Mouse (Mus musculus): Measurements from ENCODE around the gene Rrp1. TPM values are rescaled to one million over a fixed set of nuclear protein-coding genes. Genes with fewer than 3 reads are reported as not detected.
A peak's percentile ranks its signal among the peaks of the same experiment; 100 is the strongest.

The Rrp1 gene
- total and polyA plus RNA-seq, 3 experiments = 273 to 417 TPM; not detected in 1

GRCm38 (mm10) chr10:78401127-78401526, 11.7 kb downstream of the Rrp1 start:
- Histone ChIP-seq H3K27ac (ENCODE audit: control insufficient read depth, low read depth, low read length) (no peak overlapping the region), H3K9me3 (replicated peaks; ENCODE audit: insufficient read depth, low read length) (no peaks in the 10 kb centered on the region), H3K9ac (ENCODE audit: control insufficient read depth, low read depth, low read length, poor library complexity, severe bottlenecking) (no peak overlapping the region), H3K79me2 (ENCODE audit: control insufficient read depth, insufficient read depth, low read length, poor library complexity) (no peaks in the 10 kb centered on the region), H3K27me3 (ENCODE audit: control insufficient read depth in 1 of 2, insufficient read depth in 2 of 2, low read length in 2 of 2) (no peaks in the 10 kb centered on the region), H3K36me3 (ENCODE audit: control insufficient read depth in 1 of 2, insufficient read depth in 2 of 2, low read length in 2 of 2) (peaks cover 3 to 8% of the 10 kb centered on the region in 2 experiments), H3K4me1 (ENCODE audit: control insufficient read depth in 1 of 2, insufficient read depth in 2 of 2, low read length in 2 of 2) (peaks cover 0 to 15% of the 10 kb centered on the region in 2 experiments; a peak in 2 of 4 replicates), H3K4me3 (ENCODE audit: control insufficient read depth in 1 of 2, insufficient read depth in 1 of 2, low read depth in 2 of 2, low read length in 2 of 2) (no peak overlapping the region)
- DNase-seq (ENCODE audit: low read depth, low spot score) = no peak
- TF ChIP-seq ZMIZ1 (IDR thresholded peaks at IDR 0.05; ENCODE audit: low read depth, low read length) (no peak), UBTF (IDR thresholded peaks at IDR 0.05; ENCODE audit: borderline replicate concordance, insufficient read depth, low read depth, low read length) (no peak), RAD21 (IDR thresholded peaks at IDR 0.05; ENCODE audit: low read depth, low read length) (no peak), ELF1 (IDR thresholded peaks at IDR 0.05; ENCODE audit: low read depth, low read length) (no peak), MEF2A (IDR thresholded peaks at IDR 0.05; ENCODE audit: extremely low read depth, insufficient replicate concordance, low read depth, low read length, poor library complexity, severe bottlenecking) (no peak), POLR2AphosphoS2 (IDR thresholded peaks at IDR 0.05; ENCODE audit: low read length) (no peak), JUND (IDR thresholded peaks at IDR 0.05; ENCODE audit: low read depth, low read length) (no peak), MXI1 (IDR thresholded peaks at IDR 0.05; ENCODE audit: low read depth, low read length) (no peak), TBP (IDR thresholded peaks at IDR 0.05; ENCODE audit: low read depth, low read length) (no peak), SMC3 (IDR thresholded peaks at IDR 0.05; ENCODE audit: low read depth, low read length) (no peak), BHLHE40 (IDR thresholded peaks at IDR 0.05; ENCODE audit: borderline replicate concordance, low read depth, low read length) (no peak)

- peaks cover 0 to 15% of the 10 kb centered on the region in 2 experiments; a peak in 2 of 4 replicates for H3K4me1 ChIP-seq (ENCODE audit: control insufficient read depth in 1 of 2, insufficient read depth in 2 of 2, low read length in 2 of 2)
- no peaks in the 10 kb centered on the region for H3K79me2 ChIP-seq (ENCODE audit: control insufficient read depth, insufficient read depth, low read length, poor library complexity)
- H3K27ac ChIP-seq (ENCODE audit: control insufficient read depth, low read depth, low read length) = peak overlapping the region; percentile 39
- DNase-seq (ENCODE audit: low read depth, low spot score) = peak; percentile 78
- no peak overlapping the region for H3K4me3 ChIP-seq (ENCODE audit: control insufficient read depth in 1 of 2, insufficient read depth in 1 of 2, low read depth in 2 of 2, low read length in 2 of 2)
- H3K36me3 ChIP-seq (ENCODE audit: control insufficient read depth in 1 of 2, insufficient read depth in 2 of 2, low read length in 2 of 2) = peaks cover 3 to 6% of the 10 kb centered on the region in 2 experiments
- H3K9ac ChIP-seq (ENCODE audit: control insufficient read depth, low read depth, low read length, poor library complexity, severe bottlenecking) = no peak overlapping the region
- no peaks in the 10 kb centered on the region for H3K9me3 ChIP-seq (replicated peaks; ENCODE audit: insufficient read depth, low read length)
- no peaks in the 10 kb centered on the region for H3K27me3 ChIP-seq (ENCODE audit: control insufficient read depth in 1 of 2, insufficient read depth in 2 of 2, low read length in 2 of 2)
- TF ChIP-seq POLR2AphosphoS2 (IDR thresholded peaks at IDR 0.05; ENCODE audit: low read length) = peak; percentile 51; the same call in 1 of the 2 replicates
- TF ChIP-seq MEF2A (IDR thresholded peaks at IDR 0.05; ENCODE audit: extremely low read depth, insufficient replicate concordance, low read depth, low read length, poor library complexity, severe bottlenecking) = no peak
- no peak for TF ChIP-seq HCFC1 (IDR thresholded peaks at IDR 0.05; ENCODE audit: low read depth, low read length)
- TF ChIP-seq KAT2A (conservative IDR thresholded peaks at IDR 0.05; ENCODE audit: low read depth, low read length) = no peak
- TF ChIP-seq MYB (IDR thresholded peaks at IDR 0.05; ENCODE audit: low read depth, low read length) = peak; percentile 13; the same call in 1 of the 2 replicates
- TF ChIP-seq GABPA (IDR thresholded peaks at IDR 0.05; ENCODE audit: low read depth, low read length) = no peak
- peak in 1 of 2 experiments; percentile 65; a peak in 2 of 4 replicates for TF ChIP-seq EP300 (IDR thresholded peaks at IDR 0.05; ENCODE audit: low read depth in 1 of 2, low read length in 2 of 2)
- no peak for TF ChIP-seq MXI1 (IDR thresholded peaks at IDR 0.05; ENCODE audit: low read depth, low read length)
- TF ChIP-seq MYC (IDR thresholded peaks at IDR 0.05; ENCODE audit: low read depth, low read length) = no peak
- TF ChIP-seq UBTF (IDR thresholded peaks at IDR 0.05; ENCODE audit: borderline replicate concordance, insufficient read depth, low read depth, low read length) = no peak
- TF ChIP-seq ZC3H11A (IDR thresholded peaks at IDR 0.05; ENCODE audit: low read depth, low read length) = no peak
- no peak for TF ChIP-seq TBP (IDR thresholded peaks at IDR 0.05; ENCODE audit: low read depth, low read length)
- TF ChIP-seq ZKSCAN1 (IDR thresholded peaks at IDR 0.05; ENCODE audit: low read depth, low read length) = no peak
- TF ChIP-seq BHLHE40 (IDR thresholded peaks at IDR 0.05; ENCODE audit: borderline replicate concordance, low read depth, low read length) = 0 out of 2 replicates have a peak, but pooled peaks have one; percentile 27
- TF ChIP-seq MAFK (IDR thresholded peaks at IDR 0.05; ENCODE audit: borderline replicate concordance, low read depth, low read length) = no peak
- TF ChIP-seq POLR2A (IDR thresholded peaks at IDR 0.05; ENCODE audit: control insufficient read depth in 1 of 2, insufficient read depth in 1 of 2, low read depth in 1 of 2, low read length in 2 of 2, poor library complexity in 1 of 2) = no peak
- TF ChIP-seq SIN3A (IDR thresholded peaks at IDR 0.05; ENCODE audit: low read length) = 0 out of 2 replicates have a peak, but pooled peaks have one; percentile 13
- no peak for TF ChIP-seq JUND (IDR thresholded peaks at IDR 0.05; ENCODE audit: low read depth, low read length)
- TF ChIP-seq RAD21 (IDR thresholded peaks at IDR 0.05; ENCODE audit: low read depth, low read length) = no peak
- TF ChIP-seq USF1 (IDR thresholded peaks at IDR 0.05; ENCODE audit: low read depth, low read length) = no peak; the same call in 1 of the 2 replicates
- no peak for TF ChIP-seq ZMIZ1 (IDR thresholded peaks at IDR 0.05; ENCODE audit: low read depth, low read length)
- TF ChIP-seq MAX (IDR thresholded peaks at IDR 0.05; ENCODE audit: low read length) = no peak
- no peak for TF ChIP-seq USF2 (IDR thresholded peaks at IDR 0.05; ENCODE audit: borderline replicate concordance in 1 of 2, insufficient read depth in 1 of 2, low read depth in 1 of 2, low read length in 2 of 2)
- no peak for TF ChIP-seq ZNF384 (IDR thresholded peaks at IDR 0.05; ENCODE audit: low read depth, low read length)
- TF ChIP-seq CHD1 (IDR thresholded peaks at IDR 0.05; ENCODE audit: low read depth, low read length) = no peak
- no peak for TF ChIP-seq E2F4 (IDR thresholded peaks at IDR 0.05; ENCODE audit: borderline replicate concordance, low read depth, low read length)
These were observed 13.7 kb downstream of the Rrp1 start for GRCm38 (mm10) chr10:78399090-78399657.
